Mouse (Mus musculus) kidney, adult 18-20 months (tissue): ENCODE results near the gene Zfp275.
"Not testable (repeated sequence)": the region's sequence is repeated elsewhere in the genome, so short reads cannot be mapped to it uniquely, and the experiment has no call there.

Source experiments
- DNase-seq: peaks from one replicate; pipeline ENCODE4 v3.0.0; 2021

Zfp275 gene

DNA sequence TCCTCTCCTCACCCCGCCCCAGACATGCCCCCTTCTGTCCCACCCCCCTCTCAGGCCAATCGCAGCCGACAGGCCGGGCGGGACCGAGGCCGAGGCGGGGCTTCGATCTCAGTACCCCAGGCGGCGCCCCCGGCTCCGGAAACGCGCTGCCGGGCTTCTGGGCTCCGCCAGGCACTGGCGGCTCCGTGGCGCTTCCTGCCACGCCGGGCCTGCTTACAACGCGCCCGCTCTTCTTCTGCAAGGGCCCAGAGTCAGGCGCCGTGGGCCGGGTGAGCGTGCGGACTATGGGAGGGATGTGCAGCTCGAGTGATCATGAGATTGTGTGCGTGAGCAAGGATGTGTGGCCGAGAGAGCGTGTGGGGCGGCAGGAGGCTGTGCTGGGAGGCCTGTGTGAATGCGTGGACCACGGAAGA is at the start of gene Zfp275:
Gene Zfp275 (plus strand): TSS at position 139 of the 413 bp plus-strand sequence.
- DNase-seq = peak; percentile 74

DNA sequence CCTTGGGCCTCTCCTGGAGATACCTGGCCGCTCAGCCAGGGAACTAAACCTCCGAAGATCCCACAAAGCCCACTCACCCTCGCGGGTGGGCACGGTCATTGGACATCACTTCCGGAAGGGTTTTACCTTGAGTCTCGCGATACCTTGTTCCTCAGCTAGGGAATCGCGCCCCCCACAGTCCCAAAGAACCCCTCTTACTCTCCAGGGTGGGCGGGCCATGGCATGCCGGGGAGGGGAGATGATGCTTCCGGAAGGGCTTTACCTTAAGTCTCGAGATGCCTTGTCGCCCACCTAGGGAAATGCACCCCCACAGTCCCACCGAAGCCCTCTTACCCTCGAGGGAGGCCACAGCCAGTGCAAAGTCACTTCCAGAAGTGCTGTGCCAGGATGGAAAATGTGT is 49.5 kb upstream of the Zfp275 start, which contains the start of the genes Xlr5a and Xlr5c:
Gene Xlr5a (minus strand): TSS at position 101 of the 400 bp plus-strand sequence.
Gene Xlr5c (minus strand): TSS at position 101 of the 400 bp plus-strand sequence.
- DNase-seq = not testable (repeated sequence)

DNA sequence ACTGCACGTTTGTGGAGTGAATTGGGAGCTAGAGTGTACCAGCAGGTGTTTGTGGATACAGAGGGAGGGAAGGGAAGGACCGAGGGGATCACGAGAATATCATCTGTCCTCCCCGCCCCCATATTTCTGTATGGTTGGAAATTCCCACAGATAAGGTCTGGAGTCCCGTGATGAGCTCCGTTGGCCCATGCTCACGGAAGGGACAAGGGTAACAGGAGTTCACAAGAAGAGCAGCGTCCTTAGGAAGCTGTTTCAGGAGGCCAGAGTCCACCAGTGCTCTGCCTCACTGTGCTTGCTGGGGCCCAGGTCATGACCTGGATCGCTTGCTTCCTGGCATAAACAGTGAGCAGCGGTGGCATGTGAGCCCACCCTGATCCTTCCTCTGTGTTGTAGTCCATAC is 46.7 kb upstream of the Zfp275 start:
- peak; percentile 40 for DNase-seq

DNA sequence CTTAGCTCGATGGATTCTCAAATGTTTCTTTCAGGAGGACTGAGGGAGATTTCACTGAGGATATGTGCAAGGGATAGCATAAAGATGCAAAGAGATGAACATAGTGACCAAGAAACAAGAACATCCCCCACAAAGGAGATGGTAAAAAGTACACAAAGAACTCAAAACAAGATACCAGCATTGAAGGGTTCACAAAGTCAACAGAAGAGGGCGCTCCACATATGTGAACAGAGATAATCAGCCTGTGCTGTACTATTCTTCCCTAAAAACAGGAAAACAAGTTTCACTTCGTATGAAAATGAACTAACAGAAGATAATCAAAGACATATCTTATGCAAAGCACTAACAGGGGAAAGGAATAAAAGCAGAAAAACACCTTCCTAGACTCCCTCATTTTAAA is 29.9 kb upstream of the Zfp275 start:
- DNase-seq = peak; percentile 8

DNA sequence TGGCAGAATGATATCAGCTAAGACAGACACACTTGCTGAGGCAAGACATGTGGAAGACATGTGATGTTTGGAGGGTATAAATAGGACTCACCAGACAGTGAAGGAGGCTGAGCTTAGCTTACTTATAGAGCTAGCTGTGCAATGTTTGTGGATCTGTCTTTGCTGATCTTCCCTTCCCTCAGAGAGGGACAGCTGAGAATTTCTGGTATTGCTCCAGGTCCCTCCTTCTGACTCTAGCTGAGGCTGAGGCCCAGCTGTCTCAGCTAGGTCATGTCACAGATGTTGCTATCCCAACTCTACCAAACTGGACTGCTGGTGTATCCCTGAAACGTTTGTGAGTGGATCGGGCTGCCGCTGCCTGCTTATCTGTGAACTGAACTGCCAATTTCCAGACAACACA is 21.4 kb upstream of the Zfp275 start:
- DNase-seq = no peak

DNA sequence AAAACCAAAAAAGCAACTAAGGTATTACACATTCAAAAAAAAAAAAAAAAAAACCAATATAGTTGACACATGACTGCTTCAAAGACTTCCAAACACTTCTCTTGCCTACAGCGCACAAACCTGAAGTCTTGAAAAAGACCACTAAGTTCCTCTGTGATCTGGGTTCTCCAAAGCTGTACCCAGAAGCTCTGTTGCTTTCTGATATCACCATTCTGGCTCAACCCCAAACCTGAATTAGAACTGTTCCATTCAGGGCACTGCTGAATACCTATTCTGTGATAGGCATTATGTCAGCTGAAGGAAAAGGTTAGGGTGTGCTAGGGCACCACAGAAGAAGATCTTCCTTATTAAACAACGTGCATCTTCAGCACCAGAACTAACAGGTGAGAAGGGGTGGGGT is 15.2 kb upstream of the Zfp275 start:
- no peak for DNase-seq

DNA sequence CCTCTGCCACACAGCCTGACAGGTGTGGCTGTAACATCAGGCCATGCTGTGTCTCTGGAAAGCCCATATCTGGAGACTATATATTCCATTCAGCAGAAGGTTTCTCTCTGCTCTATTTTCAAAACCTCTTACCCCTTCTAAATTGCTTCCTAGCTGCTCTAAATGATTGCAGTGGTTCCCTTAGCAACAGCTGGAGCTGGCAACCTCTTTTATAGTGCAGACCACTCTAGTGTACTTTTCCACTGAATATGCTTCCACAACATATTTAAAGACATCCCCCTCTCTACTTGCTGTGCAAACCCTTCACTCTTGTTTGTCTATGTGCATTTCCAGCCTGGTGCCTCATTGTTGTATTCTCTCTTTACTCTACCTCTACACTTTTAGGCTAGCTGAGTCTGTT is 8.9 kb upstream of the Zfp275 start:
- DNase-seq = no peak

DNA sequence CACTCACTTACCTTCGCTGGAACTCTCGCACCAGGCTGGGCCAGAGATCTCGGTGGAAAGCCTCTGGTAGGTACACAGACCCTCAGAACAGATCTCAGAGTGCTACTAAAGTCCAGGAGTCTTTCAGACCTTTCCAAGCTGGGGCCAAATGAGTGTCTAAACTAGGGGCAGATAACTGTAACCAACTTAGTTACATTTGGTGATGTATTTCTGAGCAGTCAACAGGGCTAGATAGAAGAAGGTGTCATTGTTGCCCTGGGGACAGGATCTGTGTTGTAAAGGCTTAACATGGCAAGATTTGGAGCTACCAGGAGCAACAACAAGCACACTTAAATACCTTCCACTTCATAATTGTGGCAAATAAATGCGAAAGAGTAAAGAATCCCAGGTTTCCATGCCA is 5.7 kb upstream of the Zfp275 start, which contains the start of gene Gm45015:
Gene Gm45015 (minus strand): TSS at position 101 of the 400 bp plus-strand sequence.
- no peak for DNase-seq

DNA sequence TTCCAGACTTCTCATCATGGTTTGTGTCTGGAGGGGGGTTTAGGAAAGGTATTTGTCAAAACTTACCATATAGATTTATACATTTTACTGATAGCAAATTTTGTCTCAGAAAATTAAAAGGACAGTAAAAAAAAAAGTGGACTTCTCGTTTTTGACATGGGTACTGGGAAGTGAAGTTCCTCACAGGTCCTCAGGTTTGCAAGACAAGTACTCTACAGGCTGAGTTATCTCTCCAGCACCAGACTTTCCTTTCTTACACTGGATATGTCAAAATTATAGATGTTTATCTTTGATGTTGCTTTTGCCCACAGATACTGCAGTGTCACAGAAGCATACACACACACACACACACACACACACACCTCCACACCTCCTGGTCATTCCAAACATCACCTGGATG is 948 bp upstream of the Zfp275 start:
- no peak for DNase-seq

DNA sequence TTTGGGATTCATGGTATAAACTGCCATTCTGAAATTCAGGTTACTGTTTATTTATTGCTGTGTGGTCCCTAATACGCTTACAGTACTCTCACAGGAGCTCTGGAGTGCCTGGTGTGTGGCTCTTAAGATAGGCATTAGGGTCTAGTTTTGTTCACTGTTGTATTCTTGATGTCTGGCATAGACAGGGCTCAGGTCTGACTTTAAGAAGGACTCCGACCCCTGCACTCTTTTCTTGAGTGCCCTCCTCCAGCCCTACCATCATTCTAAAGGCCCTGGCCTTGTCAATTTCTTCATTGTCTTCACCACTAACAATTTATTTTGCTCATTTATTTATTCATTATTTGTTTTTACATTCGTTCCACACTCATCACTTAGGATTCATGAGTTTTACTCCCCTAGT is 353 bp upstream of the Zfp275 start:
- DNase-seq = no peak

DNA sequence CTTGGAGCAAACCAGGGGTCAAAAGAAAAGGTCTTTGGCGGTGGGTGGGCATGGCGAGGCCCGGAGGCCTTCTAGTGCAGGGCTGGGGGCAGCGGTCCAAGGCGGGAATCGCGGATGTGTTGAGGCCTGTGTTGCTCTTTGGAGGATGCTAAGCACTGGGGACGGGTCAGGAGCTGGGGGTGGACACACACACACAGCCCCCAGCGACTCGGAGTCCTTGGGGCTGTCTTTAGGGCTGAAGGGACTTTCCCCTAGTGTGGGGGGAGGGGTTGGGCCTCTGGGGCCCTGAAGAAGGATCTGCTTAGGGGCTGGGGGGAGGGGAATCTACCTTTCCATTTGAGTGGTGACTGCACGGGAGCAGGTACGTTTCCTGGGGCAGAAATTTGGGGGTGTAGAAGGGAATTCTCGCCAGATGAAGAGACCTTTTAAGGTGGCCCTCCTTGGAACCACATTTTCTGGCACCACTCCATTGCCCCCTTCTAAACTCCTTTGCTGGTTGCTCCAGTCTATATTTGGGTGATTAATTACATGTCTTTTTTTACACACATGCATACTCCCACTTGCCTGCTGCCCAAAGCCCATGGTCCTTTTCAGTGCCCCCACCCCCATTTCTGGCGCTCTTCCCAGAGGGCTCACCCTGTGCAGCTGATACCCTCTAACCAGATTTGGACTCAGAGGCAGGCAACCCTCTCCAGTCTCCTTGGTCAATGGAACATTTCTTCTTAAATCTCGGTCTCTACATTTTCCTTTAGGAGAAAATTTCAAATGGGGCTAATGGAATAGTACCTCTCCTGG is 717 bp downstream of the Zfp275 start:
- DNase-seq = no peak

DNA sequence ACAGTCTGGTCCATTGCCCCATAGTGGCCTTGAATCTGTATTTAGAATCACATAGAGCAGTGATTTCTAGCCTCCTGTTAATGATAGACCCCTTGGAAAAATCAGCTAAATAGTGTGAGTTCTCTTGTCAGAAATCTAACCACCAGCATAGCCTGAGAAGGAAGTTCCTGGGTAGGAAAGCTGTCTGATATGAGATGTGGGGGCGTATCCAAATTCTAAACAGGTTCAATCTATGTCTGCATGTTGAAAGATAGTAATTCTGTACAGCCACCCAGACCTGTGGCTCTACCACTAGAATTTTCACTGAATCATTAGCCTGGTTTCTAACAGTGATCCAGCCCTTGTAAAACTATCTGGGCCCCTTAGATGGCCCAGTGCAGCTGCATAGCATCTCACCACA is 1.4 kb downstream of the Zfp275 start:
- no peak for DNase-seq

DNA sequence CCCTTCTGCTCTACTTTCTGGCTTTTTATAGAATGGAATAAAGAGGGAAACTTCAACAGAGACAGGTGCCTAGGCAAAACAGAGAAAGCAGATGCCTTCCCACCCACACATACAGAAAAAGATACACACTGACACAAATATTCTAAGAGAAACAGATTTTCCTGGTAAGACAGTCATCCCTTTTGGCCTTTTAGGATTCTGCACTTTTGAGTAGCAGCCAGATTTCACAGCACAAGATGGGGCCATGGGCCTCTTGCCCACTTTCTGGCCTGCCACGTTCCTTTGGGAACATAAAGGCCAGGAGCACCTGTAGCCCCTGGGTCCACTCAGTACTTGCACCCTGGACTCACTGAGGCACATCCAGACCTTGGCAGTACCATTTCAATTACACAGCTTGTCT is 1.9 kb downstream of the Zfp275 start:
- DNase-seq = no peak

DNA sequence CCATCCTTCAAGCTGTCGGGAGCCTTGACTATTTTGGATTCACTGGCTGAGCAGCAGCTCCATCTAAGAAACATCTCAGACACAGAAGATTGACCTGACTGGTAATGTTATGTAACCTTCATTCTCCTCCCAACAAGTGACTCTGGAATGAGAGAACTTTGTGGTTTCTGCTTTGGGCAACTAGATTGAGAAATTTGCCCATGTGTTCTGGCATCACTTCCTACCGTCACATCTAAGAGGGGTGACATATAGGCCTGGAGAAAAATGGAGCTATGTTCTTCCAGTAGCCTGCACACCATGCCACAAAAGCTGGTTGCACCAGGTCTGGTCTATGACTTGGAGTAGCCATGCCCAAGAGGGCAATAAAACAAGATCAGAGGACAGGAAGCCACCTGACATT is 13.7 kb downstream of the Zfp275 start:
- no peak for DNase-seq

DNA sequence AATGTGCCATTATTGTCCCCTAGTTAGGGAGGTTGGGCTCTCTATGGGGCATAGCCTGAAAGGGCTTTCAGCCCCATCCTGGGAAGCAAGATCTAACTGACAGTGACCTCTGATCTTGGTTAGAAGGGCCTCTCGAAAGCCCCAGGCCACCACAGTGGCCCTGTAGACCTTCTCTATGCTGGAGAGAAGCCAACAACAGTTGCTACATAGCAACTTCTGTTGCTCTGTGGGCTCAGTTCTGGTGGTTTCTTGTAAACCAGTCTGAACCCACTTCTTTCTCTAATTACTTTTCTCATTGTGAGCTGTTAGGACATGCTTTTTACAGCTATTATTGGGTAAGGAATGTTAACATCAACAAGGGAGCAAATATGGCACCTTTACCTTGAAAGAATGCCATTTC is 14.3 kb downstream of the Zfp275 start:
- no peak for DNase-seq

DNA sequence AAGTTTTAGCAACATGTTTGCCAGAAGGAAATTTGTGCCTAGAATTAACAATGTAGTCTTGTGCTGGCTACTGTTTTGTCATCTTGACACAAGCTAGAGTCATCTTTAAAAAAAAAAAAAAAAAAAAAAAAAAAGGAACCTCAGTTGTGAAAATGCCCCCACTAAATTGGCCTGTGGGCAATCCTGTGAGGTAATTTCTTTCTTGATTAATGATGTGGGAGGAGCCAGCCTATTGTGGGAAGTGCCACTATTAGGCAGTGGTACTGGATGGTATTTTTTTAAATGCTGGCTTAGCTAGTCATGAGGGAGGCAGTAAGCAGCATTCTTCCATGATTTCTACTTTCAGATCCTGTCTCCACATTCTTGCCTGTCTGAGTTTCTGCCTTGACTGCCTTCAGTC is 20.9 kb downstream of the Zfp275 start:
- no peak for DNase-seq

DNA sequence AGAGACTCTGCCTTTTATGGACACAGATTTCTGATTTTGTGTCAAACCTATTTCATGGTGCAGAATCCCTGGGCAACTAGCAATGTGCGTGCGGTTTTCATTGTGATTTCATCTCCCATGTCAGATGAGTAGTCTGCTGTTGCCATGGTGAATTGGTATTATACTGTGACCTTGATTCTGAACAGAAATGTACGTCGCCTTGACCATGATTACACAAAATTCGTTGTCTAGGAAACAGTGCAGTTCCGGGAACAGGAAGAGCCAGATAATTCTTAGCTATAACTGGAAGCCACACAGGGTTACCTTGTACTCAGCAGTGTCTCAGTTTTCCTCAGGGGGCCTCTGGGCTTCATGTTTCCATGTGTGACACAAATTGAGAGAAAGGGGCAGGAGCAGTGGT is 42.0 kb downstream of the Zfp275 start:
- no peak for DNase-seq

DNA sequence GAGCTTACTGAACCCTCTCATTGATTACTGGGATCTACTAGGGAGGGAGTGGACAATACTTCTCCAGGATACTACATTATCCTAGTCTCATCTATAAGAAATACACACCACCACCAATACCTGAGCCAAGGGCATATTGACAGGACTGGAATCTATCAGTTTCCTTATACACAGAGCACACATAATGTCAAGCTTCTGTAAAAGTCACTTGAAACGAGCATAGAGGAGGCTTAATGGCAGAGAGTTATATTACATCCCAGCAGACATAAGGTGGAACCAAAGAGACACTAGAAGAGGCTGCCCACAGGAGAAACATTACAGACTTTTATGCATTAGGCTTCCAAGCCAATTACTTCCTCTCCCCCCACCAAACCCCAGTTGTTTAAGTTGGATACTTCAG is 42.5 kb downstream of the Zfp275 start:
- DNase-seq = no peak

DNA sequence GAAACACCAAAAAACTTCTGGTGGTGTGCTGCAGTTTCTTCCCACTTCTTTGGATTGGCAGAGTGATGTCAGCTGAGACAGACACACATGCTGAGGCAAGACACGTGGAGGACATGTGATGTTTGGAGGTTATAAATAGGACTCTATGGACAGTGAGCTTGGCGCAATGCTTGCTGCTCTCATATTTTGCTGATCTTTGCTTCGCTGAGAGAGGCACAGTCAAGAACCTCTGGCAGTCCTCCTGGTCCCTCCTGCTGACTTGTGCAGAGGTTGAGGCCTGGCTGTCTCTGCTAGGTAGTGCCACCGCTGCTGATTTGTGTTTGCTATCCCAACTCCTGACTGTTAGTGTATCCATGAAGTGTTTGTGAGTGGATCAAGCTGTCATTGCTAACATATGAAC is 49.1 kb downstream of the Zfp275 start:
- DNase-seq = no peak

DNA sequence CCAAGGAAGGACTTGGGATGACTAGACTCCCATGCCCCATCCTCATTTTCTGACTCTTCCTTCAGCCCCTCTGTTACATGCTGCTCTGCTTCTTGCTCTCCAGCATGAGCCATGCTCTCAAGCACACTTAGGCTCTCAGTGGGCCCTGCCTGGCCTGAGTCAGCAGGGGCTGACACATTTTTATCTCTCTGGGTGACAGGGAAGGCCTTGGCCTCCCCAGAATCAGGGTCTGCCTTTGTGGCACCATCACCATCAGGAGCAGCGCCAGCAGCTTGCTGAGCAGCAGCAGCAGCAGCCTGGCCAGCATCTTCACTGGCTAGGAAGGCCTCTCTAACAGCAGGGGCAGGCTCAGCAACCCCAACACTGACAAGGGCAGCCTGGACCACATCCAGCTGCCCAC is 54.0 kb downstream of the Zfp275 start:
- DNase-seq = no peak

DNA sequence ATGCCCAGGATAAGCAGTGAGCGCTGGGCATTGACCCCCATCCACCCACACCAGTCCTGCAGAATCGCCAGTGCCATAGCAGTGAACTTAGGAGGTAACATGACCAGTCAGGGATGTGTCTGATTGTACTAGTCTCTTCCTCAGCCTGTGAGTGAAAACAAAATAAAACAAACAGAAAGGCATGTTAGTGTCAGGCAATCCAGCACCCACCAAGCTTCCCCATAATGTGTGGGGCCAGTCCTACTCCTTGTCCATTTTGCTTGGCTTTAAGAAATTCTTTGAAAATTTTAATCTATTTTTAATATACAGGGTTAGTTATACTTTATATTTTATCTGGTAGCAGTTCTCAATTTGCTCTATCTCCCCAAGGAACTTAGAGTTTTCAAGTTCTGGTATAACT is 56.2 kb downstream of the Zfp275 start, which contains the start of gene Gm18336:
Gene Gm18336 (minus strand): TSS at position 101 of the 400 bp plus-strand sequence.
- DNase-seq = not testable (repeated sequence)

DNA sequence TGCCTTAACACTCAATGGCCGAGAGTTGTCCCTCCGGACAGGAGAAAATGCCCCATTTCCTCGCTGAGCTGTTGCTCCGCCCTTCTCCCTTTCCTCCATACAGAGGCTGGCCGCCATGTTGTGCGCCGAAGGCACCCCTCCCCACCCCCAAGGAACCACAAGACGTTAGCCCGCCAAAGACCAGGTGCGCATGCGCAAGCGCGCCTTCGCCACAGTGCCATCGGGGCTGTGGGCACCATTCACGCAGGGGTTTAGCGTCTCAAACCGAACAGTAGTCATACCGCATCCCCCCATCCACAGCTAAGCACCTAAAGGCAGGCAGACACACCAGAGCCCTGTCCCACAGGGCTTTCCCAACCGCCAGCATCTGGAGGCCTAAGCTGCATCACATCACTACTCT is 58.5 kb downstream of the Zfp275 start:
- no peak for DNase-seq

DNA sequence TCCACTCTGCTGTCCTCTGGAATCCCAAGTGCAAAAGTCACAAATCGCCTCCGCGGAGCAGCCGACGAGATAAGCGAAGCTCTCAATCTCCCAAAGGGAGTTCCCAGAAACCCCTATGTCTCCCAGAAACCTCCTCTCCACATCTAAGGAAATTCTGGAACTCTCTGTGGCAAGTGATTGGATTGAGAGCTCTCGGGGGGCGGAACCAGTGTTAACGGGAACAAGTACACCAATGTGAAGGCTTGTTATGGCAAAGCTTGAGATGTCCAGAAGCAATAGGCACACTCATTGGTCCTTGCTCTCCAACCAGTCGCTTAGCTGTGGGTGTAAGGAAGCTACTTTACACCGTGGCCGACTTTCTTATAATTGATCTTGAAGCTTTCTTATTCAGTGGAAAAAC is 59.2 kb downstream of the Zfp275 start:
- DNase-seq = no peak
